Mouse (Mus musculus): Measurements from ENCODE around the gene Epo.

Epo gene

DNA sequence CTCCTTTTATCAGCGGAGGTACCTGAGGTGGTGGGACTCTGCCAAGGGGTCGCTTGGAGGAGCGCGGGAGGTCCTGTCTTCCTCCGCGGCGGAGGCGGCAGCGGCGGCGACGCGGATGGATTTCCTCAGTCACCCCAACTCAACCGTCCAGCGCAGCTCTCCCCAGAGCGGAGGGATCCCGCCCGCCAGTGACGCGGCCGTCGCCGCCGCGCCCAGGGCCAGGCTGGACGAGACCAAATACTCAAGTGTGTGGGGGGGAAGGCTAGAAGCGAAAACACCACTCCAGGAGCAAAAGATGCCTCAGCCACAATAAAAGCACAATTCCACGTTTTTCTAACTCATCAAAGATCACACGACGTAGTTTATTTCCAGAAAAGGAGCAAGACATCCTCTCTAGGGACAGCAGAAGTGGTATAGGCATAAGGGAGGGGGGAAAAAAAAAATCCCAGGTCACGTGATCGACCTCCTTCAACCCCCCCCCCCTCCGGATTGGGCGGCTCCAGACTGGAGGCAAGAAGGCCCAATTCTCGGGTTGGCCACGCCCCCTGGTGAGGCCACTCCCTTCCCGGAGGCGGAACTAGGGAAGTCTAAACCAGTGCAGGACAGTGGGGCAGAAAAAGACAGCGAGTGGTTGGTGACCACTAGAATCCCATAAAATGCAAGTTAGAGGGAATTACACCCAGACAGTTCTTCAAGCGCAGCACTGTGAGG lies at the start of gene Epo, which contains the start of gene Gnb2:
TSS of gene Epo (minus strand) at position 126 of the 711 bp plus-strand sequence.
TSS of gene Gnb2 (minus strand) at position 394 of the 711 bp plus-strand sequence.
- peak; percentile 99 for DNase-seq (ENCODE audit: low read depth, low spot score)

DNA sequence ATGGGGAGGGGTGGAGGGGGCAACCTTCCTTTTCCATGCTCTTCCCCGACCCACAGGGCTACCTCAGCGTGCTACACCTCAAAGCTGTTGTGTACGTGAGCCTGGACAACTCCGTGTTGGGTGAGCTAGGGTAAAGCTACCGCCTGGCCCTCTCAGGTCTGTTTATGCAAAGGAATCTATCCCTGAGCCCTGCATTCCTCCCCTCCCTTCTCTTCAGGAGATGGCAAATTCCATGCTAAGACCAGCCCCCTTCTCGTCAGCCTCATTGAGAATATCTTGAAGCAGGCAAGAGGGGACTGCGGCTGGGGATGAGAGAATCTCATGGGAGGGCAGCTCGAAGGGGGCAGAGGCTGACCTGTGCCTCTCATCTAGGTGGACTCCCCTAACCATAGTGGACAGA lies 49.7 kb upstream of the Epo start:
- no peak for DNase-seq (ENCODE audit: low read depth, low spot score)

DNA sequence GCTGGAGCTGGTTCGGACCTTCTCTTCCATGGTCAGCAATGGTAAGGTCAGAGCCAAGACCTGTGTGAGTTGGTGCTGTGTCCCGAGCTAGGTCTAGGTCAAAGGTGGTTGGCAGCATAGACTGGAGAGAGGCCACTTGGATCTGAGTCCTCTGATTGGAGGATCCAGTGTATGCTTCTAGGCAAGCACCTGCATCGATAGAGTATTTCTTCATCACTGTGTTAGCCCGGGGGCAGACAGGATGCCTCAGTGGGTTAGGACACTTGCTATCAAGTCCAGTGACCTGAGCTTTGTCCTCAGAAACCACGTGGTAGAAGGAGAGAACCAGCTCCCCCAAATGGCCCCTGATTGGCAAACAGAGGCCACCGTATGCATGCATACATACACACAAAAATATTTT lies 47.2 kb upstream of the Epo start:
- DNase-seq (ENCODE audit: low read depth, low spot score): no peak

DNA sequence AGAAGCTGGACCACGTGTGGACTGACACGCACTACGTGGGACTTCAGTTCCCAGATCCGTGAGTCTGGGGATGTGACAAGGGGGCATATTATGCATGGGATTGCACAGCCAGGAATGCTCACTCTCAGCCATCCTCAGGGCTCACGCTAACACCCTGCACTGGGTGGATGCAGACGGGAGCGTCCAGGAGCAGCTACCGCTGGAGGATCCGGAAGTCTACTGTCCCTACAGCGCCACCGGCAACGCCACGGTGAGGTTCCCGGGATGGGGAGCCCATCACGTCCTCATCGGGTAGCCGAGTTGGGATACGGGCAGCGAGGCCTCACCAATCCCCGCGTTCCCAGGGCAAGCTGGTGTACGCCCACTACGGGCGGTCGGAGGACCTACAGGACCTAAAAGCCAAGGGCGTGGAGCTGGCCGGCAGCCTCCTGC lies 41.4 kb upstream of the Epo start:
- DNase-seq (ENCODE audit: low read depth, low spot score): no peak

DNA sequence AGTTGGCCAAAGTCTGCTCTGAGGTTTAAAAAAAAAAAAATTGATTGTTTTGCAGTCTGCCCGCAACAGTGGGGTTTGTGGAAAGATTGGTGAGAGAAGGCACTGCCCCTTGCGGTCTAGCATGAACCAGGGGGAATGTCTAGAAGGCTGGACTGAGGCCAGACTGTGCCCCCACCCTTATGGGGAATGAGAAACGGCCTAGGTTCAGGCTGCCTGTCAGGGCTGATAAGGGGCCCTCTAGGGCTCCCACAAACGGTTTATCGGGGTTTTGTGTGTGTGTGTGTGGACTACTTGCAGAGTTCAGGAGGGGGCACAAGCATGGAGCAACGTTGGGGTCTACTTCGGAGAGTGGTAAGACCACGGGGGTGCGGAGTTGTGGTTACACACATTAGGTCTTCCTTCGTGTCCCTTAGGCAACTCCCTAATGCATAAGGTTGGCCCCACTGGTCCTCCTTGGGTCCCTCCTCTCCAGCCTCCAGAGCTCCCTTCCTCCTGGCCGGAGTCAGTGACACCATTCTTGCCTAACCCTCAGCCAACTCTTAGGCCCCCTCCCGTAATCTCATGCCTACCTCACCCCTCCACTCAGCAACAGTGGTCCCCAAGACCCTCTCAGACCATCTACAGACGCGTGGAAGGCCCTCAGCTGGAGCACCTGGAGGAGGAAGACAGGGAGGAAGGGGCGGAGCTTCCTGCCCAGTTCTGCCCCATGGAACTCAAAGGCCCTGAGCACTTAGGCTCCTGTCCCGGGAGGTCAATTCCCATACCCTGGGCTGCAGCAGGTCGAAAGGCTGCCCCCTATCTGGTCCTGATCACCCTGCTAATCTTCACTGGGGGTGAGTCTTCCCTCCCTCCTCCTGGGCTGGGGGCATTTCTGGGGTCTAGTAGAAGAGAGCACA lies 37.9 kb upstream of the Epo start:
- no peak for DNase-seq (ENCODE audit: low read depth, low spot score)

DNA sequence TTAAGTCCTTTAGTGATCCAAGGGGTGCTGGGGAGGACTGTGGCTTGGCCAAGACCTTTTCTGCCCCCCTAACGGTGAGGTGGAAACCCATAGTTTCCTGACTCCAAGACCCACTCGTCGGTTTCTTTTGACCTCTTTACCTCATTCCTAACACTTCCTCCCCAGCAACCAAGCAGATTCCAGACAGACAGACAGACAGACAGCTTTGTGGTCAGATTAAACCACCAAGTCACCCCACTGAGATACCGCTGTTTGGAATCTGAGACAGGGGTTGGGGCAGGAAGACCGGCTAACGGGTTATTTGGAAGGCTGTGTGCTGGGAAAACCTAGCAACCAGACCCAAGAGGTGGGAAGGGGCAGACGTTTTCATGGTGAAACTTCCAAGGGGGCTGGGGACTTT lies 37.1 kb upstream of the Epo start:
- DNase-seq (ENCODE audit: low read depth, low spot score): no peak

DNA sequence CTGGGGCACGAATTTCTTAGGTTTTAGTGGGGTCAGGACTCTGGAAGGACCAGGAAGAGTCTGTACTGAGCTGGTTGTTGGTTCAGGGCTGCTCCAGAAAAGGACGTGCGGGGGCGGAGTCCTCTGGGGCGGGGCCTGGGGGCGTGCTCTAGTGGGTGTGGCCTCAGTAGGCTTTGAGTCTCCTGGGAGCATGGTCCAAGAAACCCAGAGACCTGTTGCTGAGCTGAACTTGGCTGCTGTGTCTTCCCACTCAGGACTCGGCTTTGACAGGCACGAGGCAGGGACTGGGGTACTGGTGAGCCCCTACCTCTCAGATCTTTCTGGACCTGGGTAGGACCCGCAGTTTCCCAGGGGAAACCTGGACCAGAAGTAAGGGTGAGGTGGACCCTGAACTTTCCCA lies 36.6 kb upstream of the Epo start, which contains the start of gene Tfr2:
TSS of gene Tfr2 (plus strand) at position 176 of the 400 bp plus-strand sequence.
- DNase-seq (ENCODE audit: low read depth, low spot score): peak; percentile 48

DNA sequence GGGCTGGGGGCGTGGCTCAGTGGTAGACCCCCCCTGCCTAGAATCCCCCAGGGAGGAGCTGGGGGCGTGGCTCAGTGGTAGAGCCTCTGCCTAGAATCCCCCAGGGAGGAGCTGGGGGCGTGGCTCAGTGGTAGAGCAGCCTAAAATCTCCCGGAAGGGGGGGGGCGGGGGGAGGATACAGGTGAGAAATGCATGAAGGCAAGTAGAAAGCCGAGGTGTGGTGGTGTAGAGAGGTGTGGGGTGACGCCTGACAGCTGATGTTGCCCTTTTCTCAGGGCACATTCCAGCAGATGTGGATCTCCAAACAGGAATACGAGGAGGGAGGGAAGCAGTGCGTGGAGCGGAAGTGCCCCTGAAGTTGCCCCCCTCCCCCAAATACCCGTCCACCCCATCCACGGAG lies 36.0 kb upstream of the Epo start:
- DNase-seq (ENCODE audit: low read depth, low spot score): no peak

DNA sequence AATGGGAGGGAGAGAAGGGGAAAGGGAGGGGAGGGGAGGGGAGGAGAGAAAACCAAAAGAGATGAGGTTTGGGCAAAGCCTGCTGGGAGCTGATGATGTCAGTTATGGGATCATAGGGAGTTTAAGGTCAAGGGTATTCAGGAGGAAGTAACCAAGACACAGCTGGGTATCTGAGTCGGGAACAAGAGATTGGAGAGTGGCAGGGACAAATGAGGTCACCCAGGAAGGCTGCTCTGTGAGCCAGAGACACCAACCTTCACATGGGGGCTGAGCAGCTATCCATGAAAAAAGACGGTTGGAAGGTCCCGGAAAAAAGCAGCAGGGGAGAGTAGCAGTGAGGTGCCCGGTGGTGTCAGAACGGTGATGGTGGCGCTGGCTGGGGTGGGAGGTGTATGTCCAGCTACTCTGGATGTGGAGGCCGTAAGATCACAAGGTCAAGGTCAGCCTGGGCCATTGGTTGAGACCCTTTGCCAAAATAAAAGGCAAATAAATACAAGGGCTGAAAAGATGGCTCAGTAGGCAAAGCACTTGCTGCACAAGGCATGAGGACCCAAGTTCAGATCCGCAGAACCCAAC lies 35.3 kb upstream of the Epo start:
- no peak for DNase-seq (ENCODE audit: low read depth, low spot score)

DNA sequence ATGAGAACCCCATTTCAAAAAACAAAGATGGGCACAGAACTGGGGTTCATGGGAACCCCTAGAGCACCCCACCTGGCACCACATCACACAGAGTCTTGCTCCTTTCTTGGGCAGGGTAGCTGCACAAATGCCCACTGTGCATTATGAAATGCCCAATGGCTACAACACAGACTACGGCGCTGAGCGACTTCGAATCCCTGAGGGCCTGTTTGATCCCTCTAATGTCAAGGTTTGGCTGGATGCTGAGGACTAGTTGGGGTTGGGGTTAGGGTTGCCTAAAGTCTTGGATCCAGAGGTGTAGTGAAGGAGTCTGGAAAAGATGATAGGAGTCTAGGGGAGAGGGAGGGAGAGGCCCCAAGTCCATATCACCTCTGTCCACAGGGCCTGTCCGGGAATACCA lies 33.4 kb upstream of the Epo start:
- DNase-seq (ENCODE audit: low read depth, low spot score): no peak

DNA sequence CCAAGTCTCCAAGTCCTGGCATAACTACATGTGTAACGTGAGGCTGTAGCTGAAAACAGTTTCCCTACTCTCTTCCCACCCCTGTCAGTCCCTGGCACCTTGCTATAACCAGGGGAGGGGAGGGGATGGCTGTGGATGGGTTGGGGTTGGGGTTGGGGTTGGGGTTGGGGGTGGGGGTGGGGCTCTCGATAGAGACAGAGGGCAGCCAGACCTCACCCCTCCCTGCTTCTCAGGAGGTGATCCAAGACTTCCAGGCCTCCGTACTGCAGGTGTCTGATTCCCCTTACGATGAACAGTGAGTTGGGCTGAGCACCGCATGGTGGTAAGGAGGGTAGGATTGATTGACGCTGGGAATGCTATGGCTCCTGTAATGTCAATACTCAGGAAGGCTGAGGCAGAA lies 32.7 kb upstream of the Epo start:
- DNase-seq (ENCODE audit: low read depth, low spot score): no peak

DNA sequence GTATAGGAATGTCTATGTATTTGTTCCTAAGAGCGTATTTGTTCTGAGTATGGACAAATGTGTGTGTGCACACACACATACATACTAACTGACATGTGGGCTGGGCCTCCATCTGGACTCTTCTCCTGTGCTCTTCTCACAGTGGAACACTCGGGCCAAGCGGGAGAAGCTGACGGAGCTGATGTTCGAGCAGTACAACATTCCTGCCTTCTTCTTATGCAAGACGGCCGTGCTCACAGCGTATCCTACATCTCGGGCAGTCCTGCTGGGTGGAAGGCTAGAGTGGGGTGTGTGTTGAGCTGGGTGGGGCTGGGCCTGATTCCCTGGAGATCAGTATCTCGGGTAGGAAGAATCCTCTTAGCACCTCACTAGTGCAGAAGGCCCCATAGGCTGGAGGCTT lies 29.9 kb upstream of the Epo start:
- DNase-seq (ENCODE audit: low read depth, low spot score): no peak

DNA sequence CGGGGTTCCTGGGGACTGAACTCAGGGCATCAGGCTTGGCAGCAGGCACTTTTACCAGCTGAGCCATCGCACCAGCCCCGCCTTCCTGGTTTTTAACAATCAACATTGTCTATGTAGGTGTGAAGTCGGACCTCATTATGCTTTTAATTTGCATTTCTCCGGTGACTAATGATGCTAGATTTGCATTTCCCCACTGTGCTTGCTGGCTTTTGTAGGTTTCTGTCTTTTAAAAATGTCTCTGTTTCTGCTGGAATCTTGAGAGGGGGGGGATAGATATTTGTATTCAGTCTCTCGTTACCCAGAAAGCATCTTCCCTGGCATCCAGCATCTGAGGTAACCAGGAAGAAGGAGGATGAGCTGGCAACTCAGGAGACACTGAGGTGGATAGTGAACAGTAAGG lies 28.5 kb upstream of the Epo start:
- DNase-seq (ENCODE audit: low read depth, low spot score): no peak

DNA sequence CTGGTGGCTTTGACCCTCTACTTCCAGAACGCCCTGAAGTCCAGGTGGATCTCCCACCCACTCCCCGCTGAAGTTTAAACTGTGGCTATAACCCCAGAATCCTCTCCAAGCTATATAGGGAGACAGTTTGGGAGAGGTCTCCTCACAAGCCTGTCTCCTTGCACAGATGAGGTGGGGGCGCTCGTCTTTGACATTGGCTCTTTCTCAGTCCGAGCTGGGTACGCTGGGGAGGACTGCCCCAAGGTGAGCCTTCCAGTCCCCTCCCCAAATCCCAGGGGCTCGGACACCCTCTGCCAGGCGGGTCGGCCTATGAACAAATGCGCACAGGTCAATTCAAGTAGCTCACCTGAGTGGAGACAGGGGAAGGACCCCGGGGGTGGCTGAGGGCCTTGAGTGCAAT lies 20.9 kb upstream of the Epo start:
- DNase-seq (ENCODE audit: low read depth, low spot score): no peak

DNA sequence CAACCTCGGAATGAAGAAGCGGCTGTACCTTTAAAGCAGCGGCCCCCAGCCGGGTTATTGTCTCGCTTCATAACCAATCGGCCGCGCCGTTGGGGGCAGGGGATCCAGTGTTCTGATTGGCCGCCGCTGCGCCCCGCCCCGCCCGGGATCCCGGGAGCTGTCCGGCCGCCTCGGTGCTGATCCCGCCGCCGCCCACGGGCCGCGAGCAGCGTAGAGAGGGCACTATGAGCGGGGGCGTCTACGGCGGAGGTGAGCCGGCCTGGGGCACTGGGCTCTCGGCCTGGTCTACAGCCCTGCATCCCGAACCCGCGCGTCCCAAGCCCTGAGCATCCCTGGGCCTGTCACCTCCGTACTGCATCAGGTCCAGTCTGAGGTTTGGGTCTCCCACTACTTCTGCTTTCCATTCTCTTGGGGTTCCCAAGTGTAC lies 20.4 kb upstream of the Epo start, which contains the start of gene Actl6b:
TSS of gene Actl6b (plus strand) at position 107 of the 427 bp plus-strand sequence.
- no peak for DNase-seq (ENCODE audit: low read depth, low spot score)

DNA sequence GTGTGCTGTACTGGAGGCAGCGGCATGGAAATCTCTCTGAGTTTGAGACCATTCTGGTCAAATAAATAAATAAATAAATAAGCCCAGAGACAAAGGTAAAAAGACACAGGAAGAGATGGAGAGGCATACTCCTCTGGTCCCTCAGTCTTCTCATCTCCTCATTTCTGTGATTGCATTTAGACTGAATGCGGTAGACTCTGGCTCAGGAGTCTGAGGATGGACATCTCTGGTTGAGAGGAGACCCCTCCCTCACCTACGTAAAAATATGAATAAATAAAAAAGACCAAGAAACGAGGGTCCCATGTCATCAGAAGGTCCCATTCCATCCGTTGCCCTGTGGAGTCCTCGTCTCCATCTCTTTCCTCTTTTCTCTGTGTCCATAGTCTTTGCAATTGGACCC lies 20.0 kb upstream of the Epo start:
- no peak for DNase-seq (ENCODE audit: low read depth, low spot score)

DNA sequence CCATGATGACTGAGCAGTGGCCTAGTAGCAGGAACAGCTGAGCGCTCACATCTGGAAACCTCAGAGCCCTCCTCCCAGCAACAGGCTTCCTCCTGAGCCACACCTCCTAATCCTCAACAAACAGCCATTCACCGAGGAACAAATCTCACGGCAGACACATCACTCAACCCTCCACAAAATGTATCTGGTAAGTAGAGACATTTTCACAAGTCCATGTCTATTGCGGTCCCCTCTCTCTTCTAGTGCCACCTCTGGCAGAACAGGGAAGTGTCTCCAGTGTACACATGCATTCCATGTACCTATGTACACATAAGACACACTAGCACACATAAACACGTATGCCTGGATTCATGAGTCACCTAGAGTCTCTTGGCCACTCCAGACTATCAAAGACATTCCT lies 18.1 kb upstream of the Epo start:
- peak; percentile 52 for DNase-seq (ENCODE audit: low read depth, low spot score)

DNA sequence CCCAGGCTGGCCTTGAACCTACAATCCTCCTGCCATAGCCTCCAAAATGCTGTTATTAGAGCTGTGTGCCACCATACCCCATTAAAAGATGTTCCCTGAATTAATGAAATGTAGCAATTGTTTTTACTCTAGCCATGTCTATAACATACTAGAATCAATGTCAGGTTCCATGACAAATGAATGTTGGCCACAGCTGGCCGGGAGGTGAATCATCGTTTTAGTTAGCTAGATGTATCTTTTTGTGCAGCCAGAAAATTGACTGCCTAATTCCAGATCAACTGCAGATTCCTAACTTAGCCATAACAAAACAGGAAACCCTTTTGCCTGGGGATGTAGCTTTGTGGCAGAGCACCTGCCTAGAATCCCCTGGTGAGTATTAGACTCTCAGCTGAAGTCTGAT lies 16.8 kb upstream of the Epo start:
- DNase-seq (ENCODE audit: low read depth, low spot score): peak; percentile 72

DNA sequence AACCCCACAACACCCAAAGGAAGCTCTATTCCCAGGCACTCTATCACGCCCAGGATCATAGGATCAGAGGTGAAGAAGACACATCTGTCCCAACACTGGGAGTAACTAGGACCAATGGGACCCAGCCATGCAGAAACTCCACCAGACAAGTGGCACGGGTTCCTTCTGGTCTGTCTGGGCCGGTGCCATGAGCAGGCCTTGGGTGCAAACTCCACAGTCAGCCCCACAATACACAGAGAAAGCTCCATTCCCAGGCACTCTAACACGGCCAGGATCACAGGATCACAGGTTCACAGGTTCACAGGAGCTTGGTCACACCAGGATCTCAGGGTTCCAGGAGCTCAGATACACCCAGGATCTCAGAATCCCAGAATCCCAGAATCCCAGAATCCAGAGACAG lies 12.6 kb upstream of the Epo start:
- no peak for DNase-seq (ENCODE audit: low read depth, low spot score)

DNA sequence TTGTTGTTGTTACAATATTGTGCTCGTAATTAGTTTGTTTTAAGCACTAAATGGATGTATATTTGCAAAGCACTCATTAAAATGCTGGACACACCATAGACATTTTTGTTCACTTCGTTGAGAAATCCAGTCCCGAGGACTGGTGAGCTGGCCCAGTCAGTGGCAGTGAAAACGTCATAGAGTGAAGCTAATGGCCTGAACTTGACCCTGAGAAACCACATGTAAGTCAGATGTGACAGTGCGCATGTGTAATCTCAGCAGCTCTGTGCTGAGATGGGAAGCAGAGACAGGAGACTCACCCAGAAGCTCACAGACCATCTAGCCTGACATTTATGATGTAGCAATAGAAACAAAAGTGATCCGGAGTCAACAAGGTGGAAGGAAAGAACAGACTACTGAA lies 11.9 kb upstream of the Epo start:
- DNase-seq (ENCODE audit: low read depth, low spot score): peak; percentile 56

DNA sequence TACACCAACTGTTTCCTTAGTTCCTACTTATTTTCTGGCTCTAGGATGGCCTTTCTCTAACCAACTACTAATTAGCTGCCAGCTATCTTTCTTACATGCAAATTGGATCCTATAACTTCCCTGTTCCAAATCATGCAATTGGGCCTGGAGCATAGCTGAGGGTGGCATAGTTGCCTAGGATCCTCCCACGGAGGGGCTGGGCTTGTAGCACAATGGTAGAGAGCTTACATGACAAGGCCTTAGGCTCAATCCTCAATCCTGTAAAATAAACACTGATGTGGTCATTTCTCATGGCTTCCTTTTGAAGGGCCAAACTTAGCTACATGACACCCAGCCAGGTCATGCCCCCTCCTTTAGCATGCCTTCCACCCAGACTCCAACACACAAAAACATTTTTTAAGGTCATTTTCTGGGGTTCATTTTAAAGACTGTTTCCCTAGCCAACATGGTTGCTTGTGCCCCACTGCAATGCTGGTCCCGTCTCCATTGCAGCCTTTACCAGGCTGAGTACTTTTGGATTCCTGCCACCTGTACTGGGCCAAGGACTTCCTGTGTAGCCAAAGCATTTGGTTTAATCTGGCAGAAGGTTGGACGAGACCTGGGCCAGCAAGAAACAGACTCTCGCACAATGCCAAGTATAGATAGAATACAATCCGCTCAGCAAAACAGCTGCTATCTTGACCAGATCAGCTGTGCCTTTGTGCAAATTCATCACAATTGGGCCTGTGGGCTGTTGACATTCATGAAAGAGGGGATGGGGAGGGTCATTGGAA lies 8.9 kb upstream of the Epo start:
- DNase-seq (ENCODE audit: low read depth, low spot score): no peak

DNA sequence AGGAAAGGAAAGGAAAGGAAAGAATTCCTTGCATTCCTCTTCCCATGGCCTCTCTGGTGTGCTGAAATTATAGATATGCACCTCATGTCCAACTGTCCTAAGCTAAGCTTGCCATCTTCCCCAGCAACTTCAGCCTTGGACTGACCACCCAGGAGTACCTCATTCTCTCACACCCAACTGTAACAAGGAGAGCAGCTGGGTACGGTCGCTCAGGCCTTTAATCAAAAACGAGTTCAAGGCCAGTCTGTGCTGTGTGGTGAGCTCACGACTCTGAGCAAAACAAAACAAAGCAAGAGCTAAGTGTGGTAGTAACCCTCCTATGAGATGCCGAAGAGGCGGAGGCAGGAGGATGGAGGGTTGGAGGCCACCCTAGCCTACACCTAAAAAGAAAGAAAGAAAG lies 7.9 kb upstream of the Epo start:
- no peak for DNase-seq (ENCODE audit: low read depth, low spot score)

Data from 3T3-L1 (cell line).